Mouse (Mus musculus) thymus, adult 2 months (tissue): ENCODE measurements around the gene D13Ertd608e.
"Not testable (repeated sequence)": the region's sequence is repeated elsewhere in the genome, so short reads cannot be mapped to it uniquely, and the experiment has no call there.

Experiments
- CTCF ChIP-seq: fragments of 200-500 bp; IDR thresholded peaks from 2 replicates; pipeline ENCODE4 v1.5.1; 2012; ENCODE audit warnings: mild to moderate bottlenecking, control low read depth, low read length, moderate library complexity, borderline replicate concordance; ENCODE audit not compliant: control insufficient read depth, poor library complexity, insufficient read depth; ENCODE audit errors: extremely low read depth
- POLR2A ChIP-seq: fragments of 200-500 bp; IDR thresholded peaks from 2 replicates; pipeline ENCODE4 v1.6.1; 2012; ENCODE audit warnings: mild to moderate bottlenecking, low read length, control low read depth, moderate library complexity; ENCODE audit not compliant: control insufficient read depth, poor library complexity, insufficient read depth; ENCODE audit errors: extremely low read depth

DNA sequence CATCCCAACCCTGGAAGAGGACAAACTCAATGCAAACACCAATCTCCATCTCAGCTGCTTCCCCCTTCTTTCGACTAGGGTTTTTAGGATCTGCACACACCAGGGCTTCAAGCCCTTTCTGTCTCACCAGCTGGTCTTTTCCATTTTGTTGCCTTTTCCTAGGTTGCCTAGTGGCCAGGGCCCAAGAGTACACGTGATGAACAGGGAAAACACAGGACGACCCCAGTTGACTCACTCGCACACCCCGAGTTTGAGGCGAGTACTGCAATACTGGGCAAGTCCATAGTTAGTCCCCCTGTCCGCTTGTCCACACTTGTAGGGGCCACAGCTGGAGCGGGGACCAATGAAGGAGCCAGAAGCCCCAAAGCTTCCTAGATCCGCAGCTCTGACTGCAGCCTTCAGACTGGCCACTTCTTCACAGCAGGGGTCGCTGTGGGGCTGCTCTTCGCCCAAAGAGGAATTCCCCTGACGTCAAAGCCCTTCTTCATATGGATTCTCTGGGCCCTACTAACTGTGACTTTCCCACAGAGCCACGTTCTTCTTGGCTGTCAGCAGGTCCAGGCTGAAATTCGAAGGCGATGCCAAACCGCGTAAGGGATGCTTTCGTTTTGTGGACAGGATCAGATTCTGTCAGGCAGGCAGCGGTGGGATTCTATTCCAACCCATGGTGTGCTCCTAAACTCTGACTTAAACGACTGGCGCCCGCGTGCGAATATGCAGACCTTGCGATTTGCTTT, at the start of gene D13Ertd608e:
- not testable (repeated sequence) for TF ChIP-seq CTCF, POLR2A
